Mouse (Mus musculus): ENCODE data around the gene Dnajc12. TPM values are rescaled to one million over a fixed set of nuclear protein-coding genes. Genes with fewer than 3 reads are reported as not detected.

Dnajc12 gene
- polyA plus RNA-seq, 1 experiment from 2014 or later, result 13.4 TPM

- WGBS, result 60% methylated on average over 8 of the region's 8 CpGs
Observed at GRCm38 (mm10) chr10:63455110-63455878, 73.1 kb downstream of the Dnajc12 start.

GRCm38 (mm10) chr10:63457292-63458128, 75.3 kb downstream of the Dnajc12 start:
- Histone ChIP-seq H3K36me3 (no peaks in the 10 kb centered on the region), H3K27me3 (ENCODE audit: insufficient read depth, poor library complexity, severe bottlenecking) (no peaks in the 10 kb centered on the region), H3K9me3 (no peaks in the 10 kb centered on the region), H3K27ac (no peak overlapping the region), H3K4me1 (replicated peaks) (0 out of 2 replicates have a peak, but pooled peaks cover 6% of the 10 kb centered on the region), H3K4me3 (no peak overlapping the region)
- DNase-seq (ENCODE audit: low spot score), result no peak
- 87% methylated on average over 17 of the region's 17 CpGs for WGBS

More at GRCm38 (mm10) chr10:63455110-63455878, 73.1 kb downstream of the Dnajc12 start:
- Histone ChIP-seq H3K27me3 (ENCODE audit: insufficient read depth, poor library complexity, severe bottlenecking) (no peaks in the 10 kb centered on the region), H3K36me3 (no peaks in the 10 kb centered on the region), H3K4me1 (replicated peaks) (0 out of 2 replicates have a peak, but pooled peaks cover 6% of the 10 kb centered on the region), H3K27ac (no peak overlapping the region), H3K9me3 (no peaks in the 10 kb centered on the region), H3K4me3 (no peak overlapping the region)
- DNase-seq (ENCODE audit: low spot score), result no peak

Other genes starting within 250 kb of the Dnajc12 start
- gene Mypn, start 178.5 kb upstream of the Dnajc12 start, polyA plus RNA-seq (2016; fragmentation: Nextera tagmentation; extraction: Ambion mirVana), result 0.09 and 0.10 TPM in 2 replicates
- gene Herc4, start 138.6 kb upstream of the Dnajc12 start, polyA plus RNA-seq (2016; fragmentation: Nextera tagmentation; extraction: Ambion mirVana), result 41.8 and 44.6 TPM in 2 replicates
- gene Sirt1, start 739 bp upstream of the Dnajc12 start, polyA plus RNA-seq (2016; fragmentation: Nextera tagmentation; extraction: Ambion mirVana), result 4.9 and 6.7 TPM in 2 replicates
- not detected in 2 replicates for gene Gm7075, start 39.3 kb downstream of the Dnajc12 start, polyA plus RNA-seq (2016; fragmentation: Nextera tagmentation; extraction: Ambion mirVana)
- 0.07 and 0.21 TPM in 2 replicates for gene Ctnna3, start 47.7 kb downstream of the Dnajc12 start, polyA plus RNA-seq (2016; fragmentation: Nextera tagmentation; extraction: Ambion mirVana)